Mouse (Mus musculus) hindbrain, embryonic 10.5 days (tissue): ENCODE measurements around the gene Egf. TPM values are rescaled to one million over a fixed set of nuclear protein-coding genes. Genes with fewer than 3 reads are reported as not detected.

ENCODE experiments used
- DNase-seq: peaks from one replicate; pipeline ENCODE4 v3.0.0-alpha.2; 2017; ENCODE audit warnings: low spot score
- H3K27ac ChIP-seq: fragments of 300-500 bp; sonication (generic); 2 replicates; pipeline ENCODE4 v1.5.1; 2016; ENCODE audit warnings: mild to moderate bottlenecking, moderate library complexity
- H3K27me3 ChIP-seq: fragments of 300-500 bp; sonication (generic); 2 replicates; pipeline ENCODE4 v1.6.1; 2016; ENCODE audit warnings: mild to moderate bottlenecking; ENCODE audit not compliant: poor library complexity, insufficient read depth, severe bottlenecking
- H3K36me3 ChIP-seq: fragments of 300-500 bp; sonication (generic); 2 replicates; pipeline ENCODE4 v1.6.1; 2016; ENCODE audit warnings: mild to moderate bottlenecking, moderate library complexity
- H3K4me1 ChIP-seq: fragments of 300-500 bp; sonication (generic); replicated peaks from 2 replicates; pipeline ENCODE4 v1.6.1; 2016; ENCODE audit warnings: mild to moderate bottlenecking
- H3K4me3 ChIP-seq: fragments of 300-500 bp; sonication (generic); 2 replicates; pipeline ENCODE4 v1.5.1; 2016; ENCODE audit warnings: mild to moderate bottlenecking, moderate library complexity
- H3K9me3 ChIP-seq: fragments of 300-500 bp; sonication (generic); 2 replicates; pipeline ENCODE4 v1.6.1; 2016; ENCODE audit warnings: mild to moderate bottlenecking, moderate library complexity
- WGBS: fragments of 180-500 bp; shearing (Covaris S2); methylation state at CpG from one replicate; pipeline ENCODE4 v1.1.7; 2016; 5-methylcytosine and 5-hydroxymethylcytosine counted together
- polyA plus RNA-seq: library from polyadenylated mRNA; unstranded; fragments of >200 nt; fragmentation: Nextera tagmentation; extraction: Ambion mirVana; gene quantifications from 2 replicates; pipeline ENCODE4 v1.2.1, GENCODE M21; 2016

The Egf gene
- polyA plus RNA-seq, 1 experiment from 2014 or later = 1.3 TPM

DNA sequence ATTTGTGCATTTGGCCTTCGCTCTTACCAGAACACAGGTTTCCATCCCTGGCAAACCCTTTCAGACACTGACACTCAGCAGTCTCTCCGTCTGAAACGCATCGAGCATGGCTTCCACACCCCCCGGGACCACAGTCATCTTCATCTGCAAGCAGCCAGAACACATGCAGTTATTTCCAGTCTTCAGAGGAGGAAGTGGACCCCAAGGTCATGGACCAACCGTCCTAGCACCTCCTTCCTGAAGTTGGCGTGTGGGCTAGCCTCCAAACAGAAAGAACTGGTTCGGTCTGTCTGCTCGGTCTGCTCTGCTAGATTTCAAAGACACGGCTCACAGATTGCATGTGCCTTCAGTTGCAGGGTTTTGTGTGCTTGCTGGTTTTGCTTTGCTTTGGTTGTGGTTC, 57.4 kb downstream of the Egf start:
- Histone ChIP-seq H3K27me3 (no peaks in the 10 kb centered on the region), H3K4me1 (0 out of 2 replicates have a peak, but pooled peaks cover 12% of the 10 kb centered on the region), H3K27ac (no peak overlapping the region), H3K4me3 (no peak overlapping the region), H3K9me3 (no peaks in the 10 kb centered on the region), H3K36me3 (no peaks in the 10 kb centered on the region)
- DNase-seq = no peak
- 87% methylated on average over 10 of the region's 10 CpGs for WGBS

DNA sequence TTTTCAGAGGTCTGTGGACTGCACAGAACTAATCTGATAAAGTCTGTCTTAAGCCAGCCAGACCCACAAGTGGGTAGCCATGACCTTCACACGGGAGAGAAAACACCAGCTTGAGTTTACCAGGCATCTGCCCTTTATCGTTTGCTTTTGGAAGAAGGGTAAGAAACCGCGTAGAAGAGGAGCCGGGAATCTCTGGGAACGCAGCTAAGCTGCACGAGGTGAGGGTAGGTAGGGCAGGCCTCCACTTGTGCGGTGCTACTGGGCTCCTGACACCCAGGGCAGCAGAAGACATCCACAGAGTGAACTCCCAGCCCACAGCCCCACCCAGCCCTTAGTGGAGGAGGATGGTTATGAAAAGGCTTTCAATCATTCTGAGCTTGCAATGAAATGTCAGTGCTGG, 59.2 kb downstream of the Egf start:
- 89% methylated on average over 8 of the region's 8 CpGs for WGBS
- H3K27ac ChIP-seq = no peak overlapping the region
- no peak for DNase-seq
- no peaks in the 10 kb centered on the region for H3K9me3 ChIP-seq
- H3K4me1 ChIP-seq = 0 out of 2 replicates have a peak, but pooled peaks cover 12% of the 10 kb centered on the region
- H3K36me3 ChIP-seq = no peaks in the 10 kb centered on the region
- H3K4me3 ChIP-seq = no peak overlapping the region
- H3K27me3 ChIP-seq = no peaks in the 10 kb centered on the region

DNA sequence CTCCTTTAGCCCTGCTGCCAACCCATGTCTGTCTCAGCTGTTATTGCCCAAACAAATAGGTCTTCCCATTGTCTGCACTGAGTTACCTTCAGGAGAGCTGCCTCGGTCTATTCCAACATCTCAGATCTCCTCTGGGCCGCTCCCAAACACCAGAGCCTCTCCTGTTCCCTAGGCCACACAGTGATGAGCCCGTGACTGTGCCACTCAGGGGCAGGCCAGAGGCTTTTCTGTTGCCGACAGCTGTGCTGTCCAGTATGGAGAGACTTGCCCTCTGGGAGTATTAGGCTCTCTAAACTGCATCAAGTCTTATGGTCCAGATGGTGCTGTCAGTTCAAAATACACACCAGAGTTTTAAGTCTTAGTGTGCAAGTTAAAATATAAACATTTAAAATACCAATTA, 61.5 kb downstream of the Egf start:
- H3K27me3 ChIP-seq = no peaks in the 10 kb centered on the region
- 0 out of 2 replicates have a peak, but pooled peaks cover 12% of the 10 kb centered on the region for H3K4me1 ChIP-seq
- peak; percentile 26 for DNase-seq
- no peaks in the 10 kb centered on the region for H3K9me3 ChIP-seq
- no peaks in the 10 kb centered on the region for H3K36me3 ChIP-seq
- H3K4me3 ChIP-seq = no peak overlapping the region
- 73% methylated on average over 4 of the region's 4 CpGs for WGBS
- H3K27ac ChIP-seq = peak overlapping the region; percentile 56; the same call in 1 of the 2 replicates

DNA sequence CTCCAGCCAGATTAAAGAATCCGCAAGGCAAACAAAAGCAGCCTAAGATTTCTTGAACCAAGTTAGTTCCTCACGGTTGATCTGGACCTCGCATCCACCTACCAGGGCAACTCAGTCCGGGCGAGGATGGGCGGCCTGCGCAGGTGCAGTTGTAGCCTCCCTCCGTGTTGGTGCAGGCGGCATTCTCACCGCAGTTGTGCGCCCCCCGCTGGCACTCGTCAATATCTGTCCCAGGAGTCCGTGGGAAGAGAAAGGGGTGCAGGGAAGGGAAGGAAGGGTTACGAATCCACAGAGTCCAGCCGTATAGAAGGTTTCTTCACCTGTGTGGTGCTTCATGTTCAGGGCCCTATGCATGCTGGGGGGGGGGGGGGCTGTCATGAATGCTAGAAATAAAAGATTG, 62.3 kb downstream of the Egf start:
- H3K4me3 ChIP-seq = no peak overlapping the region
- H3K27me3 ChIP-seq = no peaks in the 10 kb centered on the region
- no peak overlapping the region for H3K27ac ChIP-seq
- 0 out of 2 replicates have a peak, but pooled peaks cover 12% of the 10 kb centered on the region for H3K4me1 ChIP-seq
- H3K9me3 ChIP-seq = no peaks in the 10 kb centered on the region
- H3K36me3 ChIP-seq = no peaks in the 10 kb centered on the region
- WGBS = 53% methylated on average over 16 of the region's 16 CpGs
- no peak for DNase-seq

DNA sequence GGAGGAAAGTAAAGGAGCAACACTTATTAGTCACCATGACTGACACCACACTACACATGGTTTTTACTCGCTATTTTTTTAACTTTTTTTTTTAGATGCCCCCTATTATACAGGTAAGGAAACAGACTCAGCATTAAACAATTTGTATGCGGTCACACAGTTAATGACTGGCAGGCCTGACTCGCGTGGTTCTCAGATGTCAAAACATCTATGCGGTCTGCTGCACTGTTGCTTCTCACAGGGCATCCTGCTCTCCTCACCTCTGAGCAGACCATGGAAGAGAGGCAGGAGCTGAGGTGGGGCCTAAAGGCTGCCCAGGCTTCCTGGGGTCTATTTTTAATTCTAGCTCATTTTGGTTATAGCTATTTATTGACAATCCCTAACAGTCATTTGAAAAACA, 67.7 kb downstream of the Egf start:
- Histone ChIP-seq H3K27ac (no peak overlapping the region), H3K4me3 (no peak overlapping the region), H3K27me3 (no peaks in the 10 kb centered on the region), H3K9me3 (no peaks in the 10 kb centered on the region), H3K4me1 (no peaks in the 10 kb centered on the region), H3K36me3 (no peaks in the 10 kb centered on the region)
- no peak for DNase-seq
- 70% methylated on average over 5 of the region's 5 CpGs for WGBS

DNA sequence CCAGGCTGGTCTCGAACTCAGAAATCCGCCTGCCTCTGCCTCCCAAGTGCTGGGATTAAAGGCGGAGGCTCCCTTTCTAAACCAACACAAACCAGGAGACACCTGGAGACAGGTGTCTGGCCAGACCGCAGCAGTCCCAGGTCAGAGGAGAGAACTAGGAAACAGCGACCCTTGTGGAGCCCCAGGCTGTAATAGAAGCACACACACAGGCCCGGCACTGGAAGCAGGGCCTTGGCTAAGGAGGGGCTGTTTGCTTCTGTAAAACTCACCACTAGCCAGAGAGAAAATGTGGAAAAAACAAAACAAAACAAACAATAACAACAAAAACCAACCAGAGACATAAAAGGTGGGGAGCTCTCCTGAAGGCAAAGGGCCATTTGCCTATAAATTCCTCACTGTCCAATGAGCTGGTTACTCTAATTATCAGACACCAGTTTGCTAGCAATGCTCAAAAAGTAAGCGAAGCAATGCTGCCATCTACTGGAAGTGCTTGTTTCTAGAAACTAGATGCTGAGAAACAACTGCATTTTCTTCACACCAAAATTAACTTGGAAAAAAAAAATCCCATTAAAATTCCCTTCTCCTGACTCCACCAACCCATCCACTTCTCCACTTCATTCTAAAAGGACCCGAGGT, 68.3 kb downstream of the Egf start:
- no peak overlapping the region for H3K4me3 ChIP-seq
- WGBS = 61% methylated on average over 8 of the region's 8 CpGs
- peak; percentile 50 for DNase-seq
- H3K27me3 ChIP-seq = no peaks in the 10 kb centered on the region
- H3K36me3 ChIP-seq = no peaks in the 10 kb centered on the region
- H3K27ac ChIP-seq = no peak overlapping the region
- H3K9me3 ChIP-seq = no peaks in the 10 kb centered on the region
- H3K4me1 ChIP-seq = no peaks in the 10 kb centered on the region

DNA sequence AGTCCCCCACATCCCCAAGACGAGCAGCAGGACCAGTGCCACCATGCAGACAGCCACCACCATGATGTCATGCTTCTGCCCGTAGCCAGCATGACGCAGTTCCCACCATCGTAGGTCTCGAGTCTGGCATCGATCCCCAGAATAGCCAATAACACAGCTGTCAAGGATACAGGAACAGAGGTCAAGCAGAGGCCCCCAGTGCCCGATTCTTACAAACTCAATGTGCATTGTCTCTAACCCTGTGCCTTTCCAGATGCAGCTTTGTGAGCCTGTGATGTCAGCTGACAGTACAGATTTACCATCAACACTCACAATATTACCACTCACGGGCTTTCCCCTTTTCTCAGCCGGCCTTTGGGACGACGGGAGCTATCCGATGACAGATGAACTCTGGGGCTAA, 68.9 kb downstream of the Egf start:
- H3K27me3 ChIP-seq = no peaks in the 10 kb centered on the region
- DNase-seq = no peak
- H3K27ac ChIP-seq = no peak overlapping the region
- no peaks in the 10 kb centered on the region for H3K4me1 ChIP-seq
- no peak overlapping the region for H3K4me3 ChIP-seq
- H3K36me3 ChIP-seq = no peaks in the 10 kb centered on the region
- H3K9me3 ChIP-seq = no peaks in the 10 kb centered on the region
- 86% methylated on average over 12 of the region's 12 CpGs for WGBS

DNA sequence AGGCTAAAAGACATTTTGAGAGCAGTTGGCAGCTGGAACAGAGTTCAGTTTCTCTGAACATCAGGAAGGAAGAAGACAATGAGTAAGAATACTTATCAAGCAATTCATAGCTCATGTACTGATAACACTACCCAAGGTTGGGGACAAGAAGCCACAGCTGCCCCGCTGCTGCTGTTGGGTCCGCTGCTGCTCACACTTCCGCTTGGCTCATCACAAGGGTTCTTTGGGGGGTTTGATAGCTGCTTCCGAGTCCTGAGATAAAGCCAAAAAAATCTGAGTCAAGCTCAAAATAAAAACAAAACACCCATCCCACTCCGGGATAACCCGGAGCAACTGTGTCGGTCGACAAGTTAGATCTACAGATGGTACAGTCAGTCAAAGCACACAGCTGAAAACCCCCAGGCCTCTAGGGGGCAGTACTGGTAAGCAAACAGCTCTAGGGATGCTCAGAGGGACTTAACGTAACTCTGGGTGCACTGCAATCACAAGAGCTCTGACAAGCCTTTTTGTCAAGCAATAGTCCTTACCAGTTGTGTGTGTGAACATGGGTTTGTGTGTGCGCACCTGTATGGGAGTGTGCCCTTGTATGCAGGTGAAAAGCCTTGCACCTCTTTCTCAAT, 71.9 kb downstream of the Egf start:
- WGBS = 89% methylated on average over 10 of the region's 10 CpGs
- DNase-seq = no peak
- no peaks in the 10 kb centered on the region for H3K4me1 ChIP-seq
- no peaks in the 10 kb centered on the region for H3K36me3 ChIP-seq
- no peak overlapping the region for H3K4me3 ChIP-seq
- no peaks in the 10 kb centered on the region for H3K9me3 ChIP-seq
- H3K27ac ChIP-seq = no peak overlapping the region
- no peaks in the 10 kb centered on the region for H3K27me3 ChIP-seq

DNA sequence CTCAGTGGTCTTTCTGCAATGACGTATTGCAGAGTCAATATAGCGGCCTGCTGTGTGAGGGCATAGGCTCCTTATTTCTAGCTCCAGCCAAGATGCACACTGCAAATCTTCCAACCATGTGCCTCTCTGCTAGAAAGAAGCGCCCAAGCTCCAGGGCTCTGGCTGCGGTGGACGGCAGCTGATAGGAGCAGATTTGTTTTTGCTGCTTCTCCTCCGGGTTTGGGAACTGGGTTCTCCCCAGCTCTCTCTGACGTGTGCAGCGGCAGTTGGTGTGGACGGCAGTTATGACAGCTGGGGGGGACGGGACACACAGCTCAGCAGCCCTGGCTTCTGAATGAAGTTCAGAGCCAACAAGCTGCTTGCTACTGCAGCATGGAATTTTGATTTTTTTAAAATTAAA, 72.7 kb downstream of the Egf start:
- Histone ChIP-seq H3K27ac (no peak overlapping the region), H3K4me1 (no peaks in the 10 kb centered on the region), H3K9me3 (no peaks in the 10 kb centered on the region), H3K36me3 (no peaks in the 10 kb centered on the region), H3K27me3 (no peaks in the 10 kb centered on the region), H3K4me3 (no peak overlapping the region)
- 91% methylated on average over 10 of the region's 10 CpGs for WGBS
- DNase-seq = no peak

DNA sequence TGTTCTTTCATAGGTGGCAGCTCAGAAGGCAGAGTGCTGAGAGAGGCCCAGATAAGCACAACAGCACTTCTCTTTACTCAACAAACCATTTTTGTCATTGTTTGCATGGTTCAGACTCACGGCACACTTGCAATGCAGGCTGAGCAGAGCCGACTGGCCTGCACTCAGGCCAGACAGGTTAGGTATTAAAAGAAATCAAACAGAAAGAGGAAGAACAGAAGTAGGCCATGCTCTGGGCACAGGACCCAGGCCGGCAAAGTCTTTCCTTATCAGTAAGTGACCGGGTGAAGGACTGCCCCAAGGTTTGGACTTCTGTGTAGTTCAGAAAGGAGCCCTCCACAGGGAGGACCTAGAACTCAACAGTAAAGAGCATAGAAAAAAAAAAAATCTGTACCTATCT, 73.3 kb downstream of the Egf start:
- Histone ChIP-seq H3K27me3 (no peaks in the 10 kb centered on the region), H3K4me1 (no peaks in the 10 kb centered on the region), H3K9me3 (no peaks in the 10 kb centered on the region), H3K4me3 (no peak overlapping the region), H3K36me3 (no peaks in the 10 kb centered on the region), H3K27ac (no peak overlapping the region)
- WGBS = 94% methylated on average over 4 of the region's 4 CpGs
- no peak for DNase-seq

DNA sequence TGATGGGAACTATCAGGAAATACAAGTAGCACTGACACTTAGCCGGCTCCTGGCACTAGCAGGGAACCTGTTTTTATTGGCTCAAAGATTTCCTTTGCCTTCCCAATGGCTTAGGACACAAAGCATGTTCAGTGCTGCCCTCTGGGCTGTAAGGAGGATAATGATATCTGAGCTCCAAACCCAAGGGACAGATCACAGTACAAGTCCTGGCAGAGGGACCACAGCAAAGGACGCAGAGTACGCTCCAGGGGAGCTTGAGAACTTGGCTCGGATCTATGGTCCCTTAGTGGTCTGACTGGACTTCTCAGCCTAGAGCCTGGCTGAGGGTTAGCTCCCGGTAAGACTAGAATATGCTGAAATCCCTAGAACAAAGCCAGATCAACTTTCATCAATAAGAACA, 74.9 kb downstream of the Egf start:
- no peak overlapping the region for H3K4me3 ChIP-seq
- no peaks in the 10 kb centered on the region for H3K27me3 ChIP-seq
- 74% methylated on average over 5 of the region's 5 CpGs for WGBS
- DNase-seq = no peak
- H3K27ac ChIP-seq = no peak overlapping the region
- no peaks in the 10 kb centered on the region for H3K36me3 ChIP-seq
- H3K4me1 ChIP-seq = no peaks in the 10 kb centered on the region
- H3K9me3 ChIP-seq = no peaks in the 10 kb centered on the region

DNA sequence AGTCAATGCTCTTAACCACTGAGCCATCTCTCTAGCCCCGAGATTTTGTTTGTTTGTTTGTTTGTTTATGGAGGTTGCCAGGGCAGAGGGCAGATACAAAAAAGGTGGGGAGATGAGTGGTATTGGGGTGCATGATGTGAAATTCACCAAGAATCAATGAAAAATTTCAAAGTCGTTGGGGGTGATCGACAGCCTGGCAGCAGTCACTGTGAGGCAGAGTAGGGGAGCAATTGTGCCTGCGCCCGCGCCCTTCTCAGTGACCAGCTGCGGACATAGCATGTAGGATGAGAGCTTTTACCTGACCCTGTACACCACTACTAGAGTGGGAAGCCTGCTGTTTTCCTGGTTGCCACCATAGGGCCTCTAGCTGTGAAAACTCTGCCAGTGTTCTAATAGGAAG, 79.2 kb downstream of the Egf start:
- WGBS = 93% methylated on average over 7 of the region's 7 CpGs
- no peaks in the 10 kb centered on the region for H3K27me3 ChIP-seq

DNA sequence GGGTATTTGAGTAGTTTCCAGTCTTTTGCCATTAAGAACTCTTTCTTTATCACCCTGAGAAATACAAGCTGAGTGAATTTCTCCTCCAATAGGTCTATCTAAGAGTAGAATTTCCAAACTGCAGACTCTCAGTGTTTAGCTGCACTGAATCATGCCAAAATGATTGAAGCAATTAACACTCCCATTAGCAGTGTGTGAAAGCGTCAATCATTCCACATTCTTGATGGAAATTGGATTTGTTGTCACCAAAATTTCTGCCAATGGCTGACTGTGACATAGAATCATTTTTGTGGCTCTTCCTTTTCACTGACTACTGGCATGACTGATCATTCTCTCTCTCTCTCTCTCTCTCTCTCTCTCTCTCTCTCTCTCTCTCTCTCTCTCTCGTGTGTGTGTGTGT, 91.2 kb downstream of the Egf start:
- Histone ChIP-seq H3K9me3 (0 out of 2 replicates have a peak, but pooled peaks cover 2% of the 10 kb centered on the region), H3K4me1 (no peaks in the 10 kb centered on the region), H3K27me3 (no peaks in the 10 kb centered on the region), H3K36me3 (no peaks in the 10 kb centered on the region), H3K4me3 (no peak overlapping the region), H3K27ac (no peak overlapping the region)
- 92% methylated on average over 2 of the region's 2 CpGs for WGBS
- DNase-seq = no peak

More for the DNA sequence above, 79.2 kb downstream of the Egf start:
- H3K9me3 ChIP-seq = no peaks in the 10 kb centered on the region
- H3K4me1 ChIP-seq = no peaks in the 10 kb centered on the region
- no peak for DNase-seq
- H3K4me3 ChIP-seq = no peak overlapping the region
- no peaks in the 10 kb centered on the region for H3K36me3 ChIP-seq
- H3K27ac ChIP-seq = no peak overlapping the region
